Comparison of ENCODE assay signal across 27 mouse cellular contexts in genomic region chr13:105937780-105938179, GRCm38 (mm10).
"Had no signal": no experiment of that assay in that cellular context is flagged by ENCODE, and none has a peak within 500 bp of the region (broad histone marks: within the 10 kb centered on the region; RNA-seq: fewer than 3 reads in every experiment).

No protein-coding gene starts in this region.

- H3K27ac ChIP-seq: gastrocnemius, adult 2 months; heart, embryonic 10.5 days; hindbrain, embryonic 10.5 days; hindbrain, embryonic 12.5 days; hindbrain, embryonic 14.5 days; intestine, embryonic 15.5 days; limb, embryonic 13.5 days; limb, embryonic 15.5 days; liver, embryonic 12.5 days; liver, embryonic 14.5 days had no signal

- H3K9ac ChIP-seq: heart, embryonic 12.5 days; hindbrain, embryonic 12.5 days; hindbrain, embryonic 14.5 days; intestine, embryonic 15.5 days; limb, embryonic 13.5 days; limb, embryonic 15.5 days; liver, embryonic 12.5 days; liver, embryonic 14.5 days had no signal

- H3K4me2 ChIP-seq: heart, embryonic 12.5 days; hindbrain, embryonic 12.5 days; hindbrain, embryonic 14.5 days; intestine, embryonic 15.5 days; limb, embryonic 13.5 days; limb, embryonic 15.5 days; liver, embryonic 12.5 days had no signal

- H3K27me3 ChIP-seq: heart, embryonic 12.5 days; hindbrain, embryonic 12.5 days; intestine, embryonic 15.5 days; limb, embryonic 13.5 days; limb, embryonic 15.5 days; liver, embryonic 12.5 days had no signal

- H3K4me3 ChIP-seq: gastrocnemius, adult 2 months; heart, embryonic 10.5 days; heart, embryonic 12.5 days; hindbrain, embryonic 10.5 days; hindbrain, embryonic 12.5 days; intestine, embryonic 15.5 days; limb, embryonic 13.5 days; limb, embryonic 15.5 days; liver, embryonic 12.5 days had no signal

- H3K4me1 ChIP-seq: heart, embryonic 10.5 days; heart, embryonic 12.5 days; hindbrain, embryonic 10.5 days; hindbrain, embryonic 12.5 days; intestine, embryonic 15.5 days; limb, embryonic 13.5 days; limb, embryonic 15.5 days; liver, embryonic 12.5 days had no signal

- DNase-seq: gastrocnemius, adult 2 months; gastrocnemius, postnatal 10 days; gastrocnemius, postnatal 25 days; heart, adult 18-20 months; heart, postnatal 10 days; heart, postnatal 4 days; kidney, adult 18-20 months; kidney, adult 8-10 months; kidney, postnatal 10 days; kidney, postnatal 25 days; kidney, postnatal 4 days; layer of hippocampus, adult 9-11 months; layer of hippocampus, postnatal 36 days; left cerebral cortex, postnatal 4 days had no signal

- H3K36me3 ChIP-seq: heart, embryonic 10.5 days; heart, embryonic 12.5 days; hindbrain, embryonic 10.5 days; hindbrain, embryonic 12.5 days; intestine, embryonic 15.5 days; limb, embryonic 13.5 days; limb, embryonic 15.5 days; liver, embryonic 12.5 days had no signal

- H3K9me3 ChIP-seq: heart, embryonic 10.5 days; heart, embryonic 12.5 days; hindbrain, embryonic 10.5 days; hindbrain, embryonic 12.5 days; intestine, embryonic 15.5 days; limb, embryonic 13.5 days; limb, embryonic 15.5 days; liver, embryonic 12.5 days had no signal

- ATAC-seq: hindbrain, embryonic 16.5 days; inflammation-experienced regulatory T-cells, adult 6 months; intestine, embryonic 15.5 days; intestine, postnatal 0 days; liver, embryonic 12.5 days had no signal
